In genomic region chr4:149415651-149416169, GRCm38 (mm10) we compare ENCODE assay signal across 10 mouse cellular contexts. TPM values are rescaled to one million over a fixed set of nuclear protein-coding genes. Genes with fewer than 3 reads are reported as not detected.
DNase-seq lines count a peak whose midpoint lies in the region; ATAC-seq and TF ChIP-seq lines count a peak whose summit lies in the region.
"Had no signal": no experiment of that assay in that cellular context is flagged by ENCODE, and none has a peak within 500 bp of the region (broad histone marks: within the 10 kb centered on the region; RNA-seq: fewer than 3 reads in every experiment).

No protein-coding gene starts in this region.

- H3K4me2 ChIP-seq in hindbrain, embryonic 11.5 days (replicated peaks; ENCODE audit: low read depth, low read length) = no peak overlapping the region
- H3K4me2 ChIP-seq in forebrain, embryonic 15.5 days (replicated peaks) = no peak overlapping the region
- H3K4me2 ChIP-seq in kidney, embryonic 14.5 days (replicated peaks; ENCODE audit: low read depth, low read length) = no peak overlapping the region; the same call in 1 of the 2 replicates
- no peak overlapping the region for H3K4me2 ChIP-seq in neural tube, embryonic 14.5 days (ENCODE audit: low read depth, low read length)

- H3K4me1 ChIP-seq in hindbrain, embryonic 10.5 days (replicated peaks) = peaks cover 46% of the 10 kb centered on the region
- 0 out of 2 replicates have a peak, but pooled peaks cover 4% of the 10 kb centered on the region for H3K4me1 ChIP-seq in hindbrain, embryonic 11.5 days (replicated peaks; ENCODE audit: control insufficient read depth, insufficient read depth, low read length)
- peaks cover 33% of the 10 kb centered on the region for H3K4me1 ChIP-seq in forebrain, embryonic 15.5 days
- H3K4me1 ChIP-seq in kidney, embryonic 14.5 days (ENCODE audit: control insufficient read depth, insufficient read depth, low read length) = peaks cover 26% of the 10 kb centered on the region
- peaks cover 17% of the 10 kb centered on the region for H3K4me1 ChIP-seq in neural tube, embryonic 14.5 days (ENCODE audit: control insufficient read depth, insufficient read depth, low read length)
- H3K4me1 ChIP-seq in lung, adult 2 months (ENCODE audit: control insufficient read depth, insufficient read depth, low read length) = peaks cover 16% of the 10 kb centered on the region

- WGBS in hindbrain, embryonic 10.5 days = 76% methylated on average over 13 of the region's 13 CpGs
- 63% methylated on average over 13 of the region's 13 CpGs for WGBS in hindbrain, embryonic 11.5 days
- WGBS in forebrain, embryonic 15.5 days = 32% methylated on average over 13 of the region's 13 CpGs
- WGBS in kidney, embryonic 14.5 days = 31% methylated on average over 13 of the region's 13 CpGs
- WGBS in neural tube, embryonic 14.5 days = 29% methylated on average over 13 of the region's 13 CpGs
- WGBS in lung, adult 2 months = 28% methylated on average over 13 of the region's 13 CpGs

- no peaks in the 10 kb centered on the region for H3K27me3 ChIP-seq in hindbrain, embryonic 10.5 days (ENCODE audit: insufficient read depth, poor library complexity, severe bottlenecking)
- H3K27me3 ChIP-seq in hindbrain, embryonic 11.5 days (ENCODE audit: control insufficient read depth, insufficient read depth, low read length) = no peaks in the 10 kb centered on the region
- H3K27me3 ChIP-seq in forebrain, embryonic 15.5 days = no peaks in the 10 kb centered on the region
- no peaks in the 10 kb centered on the region for H3K27me3 ChIP-seq in kidney, embryonic 14.5 days (ENCODE audit: control insufficient read depth, insufficient read depth, low read length)
- no peaks in the 10 kb centered on the region for H3K27me3 ChIP-seq in neural tube, embryonic 14.5 days (ENCODE audit: control insufficient read depth, insufficient read depth, low read length)
- H3K27me3 ChIP-seq: Patski had no signal

- H3K9ac ChIP-seq in hindbrain, embryonic 11.5 days (ENCODE audit: low read depth, low read length) = no peak overlapping the region
- no peak overlapping the region for H3K9ac ChIP-seq in forebrain, embryonic 15.5 days (replicated peaks)
- H3K9ac ChIP-seq in kidney, embryonic 14.5 days (ENCODE audit: low read depth, low read length) = peak overlapping the region; percentile 23; the same call in 1 of the 2 replicates
- no peak overlapping the region for H3K9ac ChIP-seq in neural tube, embryonic 14.5 days (replicated peaks; ENCODE audit: low read depth, low read length)

- DNase-seq in hindbrain, embryonic 10.5 days (ENCODE audit: low spot score) = peak; percentile 18
- no peak for DNase-seq in hindbrain, embryonic 11.5 days (ENCODE audit: low spot score)
- no peak for DNase-seq in left cerebral cortex, adult 8-10 months (ENCODE audit: low spot score in 2 of 2)
- DNase-seq in adrenal gland, postnatal 36 days = no peak
- DNase-seq in lung, adult 2 months = no peak

- ATAC-seq in hindbrain, embryonic 11.5 days (ENCODE audit: low FRiP score) = no peak
- ATAC-seq in forebrain, embryonic 15.5 days (replicated peaks) = no peak; the same call in 1 of the 2 replicates
- ATAC-seq in kidney, embryonic 14.5 days (ENCODE audit: low FRiP score, low TSS enrichment) = peak; percentile 50; the same call in 1 of the 2 replicates
- peak; percentile 45; the same call in 1 of the 2 replicates for ATAC-seq in neural tube, embryonic 14.5 days (ENCODE audit: low read depth)
- ATAC-seq: Patski had no signal

- H3K4me3 ChIP-seq in hindbrain, embryonic 10.5 days = no peak overlapping the region
- H3K4me3 ChIP-seq in hindbrain, embryonic 11.5 days (ENCODE audit: low read depth, low read length) = no peak overlapping the region
- no peak overlapping the region for H3K4me3 ChIP-seq in forebrain, embryonic 15.5 days
- no peak overlapping the region for H3K4me3 ChIP-seq in kidney, embryonic 14.5 days (ENCODE audit: low read length)
- H3K4me3 ChIP-seq in neural tube, embryonic 14.5 days (ENCODE audit: low read depth, low read length) = no peak overlapping the region
- H3K4me3 ChIP-seq in lung, adult 2 months (replicated peaks; ENCODE audit: extremely low read depth, low read depth, low read length) = no peak overlapping the region
- H3K4me3 ChIP-seq: erythroblast, embryonic 14.5 days had no signal

- no peaks in the 10 kb centered on the region for H3K9me3 ChIP-seq in hindbrain, embryonic 10.5 days
- H3K9me3 ChIP-seq in hindbrain, embryonic 11.5 days (ENCODE audit: control insufficient read depth, low read length) = no peaks in the 10 kb centered on the region
- H3K9me3 ChIP-seq in forebrain, embryonic 15.5 days = no peaks in the 10 kb centered on the region
- H3K9me3 ChIP-seq in kidney, embryonic 14.5 days (ENCODE audit: control insufficient read depth, low read length) = no peaks in the 10 kb centered on the region
- H3K9me3 ChIP-seq in neural tube, embryonic 14.5 days (ENCODE audit: control insufficient read depth, low read length) = no peaks in the 10 kb centered on the region

- TF ChIP-seq POLR2A in lung, adult 2 months (IDR thresholded peaks at IDR 0.05; ENCODE audit: borderline replicate concordance, extremely low read depth, low read depth, low read length) = no peak

- peaks cover 28% of the 10 kb centered on the region for H3K36me3 ChIP-seq in hindbrain, embryonic 10.5 days
- no peaks in the 10 kb centered on the region for H3K36me3 ChIP-seq in hindbrain, embryonic 11.5 days (ENCODE audit: control insufficient read depth, insufficient read depth, low read length)
- no peaks in the 10 kb centered on the region for H3K36me3 ChIP-seq in forebrain, embryonic 15.5 days
- peaks cover 2% of the 10 kb centered on the region; the same call in 1 of the 2 replicates for H3K36me3 ChIP-seq in kidney, embryonic 14.5 days (ENCODE audit: control insufficient read depth, insufficient read depth, low read length)
- H3K36me3 ChIP-seq in neural tube, embryonic 14.5 days (ENCODE audit: control insufficient read depth, insufficient read depth, low read length) = no peaks in the 10 kb centered on the region

- no peak overlapping the region for H3K27ac ChIP-seq in hindbrain, embryonic 10.5 days
- no peak overlapping the region for H3K27ac ChIP-seq in hindbrain, embryonic 11.5 days (ENCODE audit: low read depth, low read length)
- H3K27ac ChIP-seq in forebrain, embryonic 15.5 days (replicated peaks) = peak overlapping the region; percentile 33; the same call in 1 of the 2 replicates
- H3K27ac ChIP-seq in kidney, embryonic 14.5 days (ENCODE audit: low read depth, low read length) = peak overlapping the region; percentile 65; the same call in 1 of the 2 replicates
- H3K27ac ChIP-seq in neural tube, embryonic 14.5 days (ENCODE audit: low read depth, low read length) = peak overlapping the region; percentile 39; the same call in 1 of the 2 replicates

- TF ChIP-seq CTCF in lung, adult 2 months (IDR thresholded peaks at IDR 0.05; ENCODE audit: insufficient read depth, low read length) = no peak

RNA-seq across cellular contexts. Expression of gene Ube4b, which starts 10.8 kb away (rescaled TPM):
- 59.8 and 65.6 TPM in 2 replicates for polyA plus RNA-seq in hindbrain, embryonic 10.5 days (2016; fragmentation: Nextera tagmentation; extraction: Ambion mirVana)
- polyA plus RNA-seq in hindbrain, embryonic 11.5 days (2014; fragmentation: Nextera tagmentation; extraction: Ambion mirVana) = 53.3 and 58.9 TPM in 2 replicates
- 58.0 and 58.4 TPM in 2 replicates for polyA plus RNA-seq in forebrain, embryonic 15.5 days (2015; fragmentation: Nextera tagmentation; extraction: Ambion mirVana)
- polyA plus RNA-seq in kidney, embryonic 14.5 days (2014; fragmentation: Nextera tagmentation; extraction: Ambion mirVana) = 42.9 and 44.9 TPM in 2 replicates
- polyA plus RNA-seq in neural tube, embryonic 14.5 days (2014; fragmentation: Nextera tagmentation; extraction: Ambion mirVana) = 55.3 and 61.8 TPM in 2 replicates
- 100 to 1,000 TPM; 106 to 111 (median 107) TPM for total RNA-seq in left cerebral cortex, adult 8-10 months (2022)
- 10 to 100 TPM; 65.8 to 85.7 TPM for total RNA-seq in adrenal gland, postnatal 36 days (2021)
- polyA plus RNA-seq in lung, adult 2 months (2012; rRNA removed) = 51.0 and 53.3 TPM in 2 replicates

RNA-seq across cellular contexts. Expression of gene Rbp7, which starts 39.1 kb away (rescaled TPM):
- not detected in 2 replicates for polyA plus RNA-seq in hindbrain, embryonic 10.5 days (2016; fragmentation: Nextera tagmentation; extraction: Ambion mirVana)
- polyA plus RNA-seq in hindbrain, embryonic 11.5 days (2014; fragmentation: Nextera tagmentation; extraction: Ambion mirVana) = not detected in 2 replicates
- polyA plus RNA-seq in forebrain, embryonic 15.5 days (2015; fragmentation: Nextera tagmentation; extraction: Ambion mirVana) = not detected in 2 replicates
- 1.1 and 1.8 TPM in 2 replicates for polyA plus RNA-seq in kidney, embryonic 14.5 days (2014; fragmentation: Nextera tagmentation; extraction: Ambion mirVana)
- polyA plus RNA-seq in neural tube, embryonic 14.5 days (2014; fragmentation: Nextera tagmentation; extraction: Ambion mirVana) = not detected in 2 replicates
- not detected for total RNA-seq in left cerebral cortex, adult 8-10 months (2022)
- 10 to 100 TPM; 16.5 to 67.6 TPM for total RNA-seq in adrenal gland, postnatal 36 days (2021)
- 2.1 and 2.2 TPM in 2 replicates for polyA plus RNA-seq in lung, adult 2 months (2012; rRNA removed)
- polyA plus RNA-seq: erythroblast, embryonic 14.5 days; Patski had no signal

Comparison
In these comparisons a context has a peak if more than half of its experiments do, and no peak if none do; other contexts are left out.
1. H3K27ac ChIP-seq: peak in forebrain, embryonic 15.5 days (single experiment), kidney, embryonic 14.5 days (single experiment) and neural tube, embryonic 14.5 days (single experiment); none in hindbrain, embryonic 10.5 days (single experiment) and hindbrain, embryonic 11.5 days (single experiment).
2. ATAC-seq: peak in kidney, embryonic 14.5 days (single experiment) and neural tube, embryonic 14.5 days (single experiment); none in hindbrain, embryonic 11.5 days (single experiment) and forebrain, embryonic 15.5 days (single experiment).